Mouse (Mus musculus) thymus, adult 2 months (tissue): ENCODE measurements around the gene Rere.

Experiments
- CTCF ChIP-seq: fragments of 200-500 bp; IDR thresholded peaks from 2 replicates; pipeline ENCODE4 v1.5.1; 2012; ENCODE audit warnings: mild to moderate bottlenecking, control low read depth, low read length, moderate library complexity, borderline replicate concordance; ENCODE audit not compliant: control insufficient read depth, poor library complexity, insufficient read depth; ENCODE audit errors: extremely low read depth
- POLR2A ChIP-seq: fragments of 200-500 bp; IDR thresholded peaks from 2 replicates; pipeline ENCODE4 v1.6.1; 2012; ENCODE audit warnings: mild to moderate bottlenecking, low read length, control low read depth, moderate library complexity; ENCODE audit not compliant: control insufficient read depth, poor library complexity, insufficient read depth; ENCODE audit errors: extremely low read depth

DNA sequence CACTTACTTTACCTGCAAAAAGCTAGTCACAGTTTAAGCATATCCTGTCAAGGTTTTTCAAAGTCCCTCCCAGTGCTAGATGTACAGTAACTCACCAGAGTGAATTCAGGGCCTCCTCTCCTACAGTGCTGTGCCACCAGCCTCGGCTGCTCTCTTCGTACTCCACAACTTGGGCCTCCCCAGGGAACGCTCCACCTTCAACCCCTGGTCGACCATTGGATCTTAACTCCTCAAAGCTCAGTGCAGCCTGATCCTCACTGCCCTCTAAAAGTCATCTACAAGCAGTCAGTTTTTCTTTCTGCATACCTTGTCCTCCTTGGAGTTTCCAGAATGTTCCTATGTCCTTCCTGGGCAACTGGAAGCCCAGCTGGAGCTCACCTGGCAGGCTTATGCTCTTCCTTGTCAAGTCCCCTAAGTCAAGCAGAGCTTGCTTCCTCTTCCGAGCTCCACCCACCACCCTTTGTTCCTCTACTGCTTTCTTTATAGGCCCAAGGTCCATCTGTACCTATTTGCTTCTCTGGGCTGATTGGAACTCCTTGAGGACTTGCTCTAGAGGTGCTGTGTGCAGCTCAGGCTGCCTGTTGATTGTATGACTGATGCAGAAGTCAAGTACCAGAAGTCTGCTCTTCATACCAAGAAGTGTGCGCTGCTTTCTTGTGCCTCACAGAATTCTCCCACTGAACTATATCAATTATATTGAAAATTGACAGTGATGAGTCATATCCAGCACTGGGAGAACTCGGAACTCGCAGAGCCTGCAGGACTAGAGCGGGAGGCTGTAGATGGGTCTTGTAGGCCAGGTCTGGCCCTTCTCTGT lies 287.1 kb downstream of the Rere start:
- TF ChIP-seq CTCF (no peak), POLR2A (no peak)
